Mouse (Mus musculus): Measurements from ENCODE around the gene Tmem235. TPM values are rescaled to one million over a fixed set of nuclear protein-coding genes. Genes with fewer than 3 reads are reported as not detected.

Tmem235 gene
- total and polyA plus RNA-seq, 3 experiments = not detected

- TF ChIP-seq USF1 (IDR thresholded peaks at IDR 0.05; ENCODE audit: low read depth, low read length) = no peak
- peak; percentile 95 for TF ChIP-seq MAX (IDR thresholded peaks at IDR 0.05; ENCODE audit: low read length)
- no peak for TF ChIP-seq PAX5 (IDR thresholded peaks at IDR 0.05; ENCODE audit: low read length)
- TF ChIP-seq E2F4 (IDR thresholded peaks at IDR 0.05; ENCODE audit: insufficient replicate concordance, low read depth, low read length) = no peak
- peak; percentile 81 to 93 for TF ChIP-seq CTCF (conservative IDR thresholded peaks at IDR 0.05 in 1 of 2, IDR thresholded peaks at IDR 0.05 in 1 of 2; ENCODE audit: low read depth in 2 of 2, low read length in 2 of 2)
- peak; percentile 96 for TF ChIP-seq MXI1 (IDR thresholded peaks at IDR 0.05; ENCODE audit: low read depth, low read length)
- no peak for TF ChIP-seq KAT2A (IDR thresholded peaks at IDR 0.05; ENCODE audit: insufficient replicate concordance, low read length)
Measured at GRCm38 (mm10) chr11:117824060-117824969, 36.2 kb upstream of the Tmem235 start (continued).

GRCm38 (mm10) chr11:117825333-117826101 is 35.0 kb upstream of the Tmem235 start, which contains the start of the genes Afmid and Tk1:
TSS of gene Afmid (plus strand) at chr11:117825924.
TSS of gene Tk1 (minus strand) at chr11:117826092.
- Histone ChIP-seq H3K9ac (ENCODE audit: insufficient read depth, low read depth) (peak within 1 kb of the TSS; percentile 85), H3K4me2 (ENCODE audit: insufficient read depth, low read depth, poor library complexity, severe bottlenecking) (peak within 1 kb of the TSS; percentile 89), H3K27ac (ENCODE audit: insufficient read depth, low read depth) (peak within 1 kb of the TSS; percentile 94), H3K27me3 (replicated peaks) (no peaks in the 10 kb centered on the region), H3K9me3 (replicated peaks; ENCODE audit: low read length) (no peaks in the 10 kb centered on the region), H3K4me1 (ENCODE audit: control insufficient read depth in 1 of 2, insufficient read depth in 2 of 2) (peaks cover 14 to 57% of the 10 kb centered on the region in 2 experiments), H3K36me3 (replicated peaks in 1 of 2; ENCODE audit: control insufficient read depth in 1 of 2, insufficient read depth in 1 of 2, low read length in 1 of 2) (peaks cover 30 to 43% of the 10 kb centered on the region in 2 experiments), H3K79me2 (replicated peaks; ENCODE audit: control insufficient read depth, extremely low read depth, insufficient read depth, poor library complexity, severe bottlenecking) (peaks cover 51% of the 10 kb centered on the region), H3K4me3 (replicated peaks in 1 of 3; ENCODE audit: low read depth in 2 of 3, low read length in 2 of 3, poor library complexity in 1 of 3) (peak within 1 kb of the TSS; percentile 64 to 77 (median 65))
- dilution Hi-C loops (cut with MboI; ENCODE audit: extremely low pct_ligation_motif_present, extremely low pct_unique_long_range_greater_than_20kb, low sequenced_read_pairs) = no loop called here
- TF ChIP-seq IRF4 (IDR thresholded peaks at IDR 0.05; ENCODE audit: low read depth, low read length) (peak; percentile 66; the same call in 1 of the 2 replicates), SIN3A (IDR thresholded peaks at IDR 0.05; ENCODE audit: low read length) (peak; percentile 95; the same call in 1 of the 2 replicates), MEF2A (IDR thresholded peaks at IDR 0.05; ENCODE audit: borderline replicate concordance, low read depth, low read length) (peak; percentile 56; the same call in 1 of the 2 replicates), POLR2A (IDR thresholded peaks at IDR 0.05; ENCODE audit: low read depth, low read length) (peak; percentile 90), E2F4 (IDR thresholded peaks at IDR 0.05; ENCODE audit: insufficient replicate concordance, low read depth, low read length) (peak; percentile 98), UBTF (IDR thresholded peaks at IDR 0.05; ENCODE audit: low read depth, low read length) (no peak), MXI1 (IDR thresholded peaks at IDR 0.05; ENCODE audit: low read depth, low read length) (no peak; the same call in none of the 2 replicates), RAD21 (IDR thresholded peaks at IDR 0.05; ENCODE audit: low read depth, low read length) (no peak), TBP (conservative IDR thresholded peaks at IDR 0.05; ENCODE audit: low read depth, low read length) (peak; percentile 86), HCFC1 (IDR thresholded peaks at IDR 0.05; ENCODE audit: low read depth, low read length) (peak; percentile 69), MYC (IDR thresholded peaks at IDR 0.05; ENCODE audit: low read depth, low read length) (peak; percentile 53; the same call in 1 of the 2 replicates), JUND (conservative IDR thresholded peaks at IDR 0.05; ENCODE audit: low read depth, low read length) (no peak), TCF12 (IDR thresholded peaks at IDR 0.05; ENCODE audit: low read depth, low read length) (peak; percentile 64), ETS1 (conservative IDR thresholded peaks at IDR 0.05; ENCODE audit: low read depth, low read length) (no peak), ZNF384 (IDR thresholded peaks at IDR 0.05; ENCODE audit: low read depth, low read length) (no peak), ELF1 (IDR thresholded peaks at IDR 0.05; ENCODE audit: low read depth, low read length) (peak; percentile 36; the same call in 1 of the 2 replicates)
- DNase-seq (ENCODE audit: extremely low read depth) = peak; percentile 97
- in situ Hi-C loops (cut with MboI; ENCODE audit: low pct_ligation_motif_present, low pct_unique_long_range_greater_than_20kb, low sequenced_read_pairs) = loop anchor here (5.0 to 10.0 kb wide), 3 partner anchors 33 to 351 kb away; no protein-coding TSS in a partner anchor

All from CH12.LX (cell line).